Mouse (Mus musculus) limb, embryonic 14.5 days (tissue): ENCODE measurements around the gene Rad51c. TPM values are rescaled to one million over a fixed set of nuclear protein-coding genes. Genes with fewer than 3 reads are reported as not detected.
"Not testable (repeated sequence)": the region's sequence is repeated elsewhere in the genome, so short reads cannot be mapped to it uniquely, and the experiment has no call there.

Source experiments
- ATAC-seq: fragments of 200-750 bp; cut with Nextera tagmentation; 2 replicates; pipeline ENCODE4 v1.8.0; 2017; ENCODE audit warnings: low read depth, moderate number of reproducible peaks, moderate TSS enrichment; ENCODE audit not compliant: low FRiP score
- DNase-seq: peaks from one replicate; pipeline ENCODE4 v3.0.0-alpha.2; 2015; ENCODE audit warnings: low spot score
- H3K27ac ChIP-seq: fragments of 300-500 bp; sonication (generic); replicated peaks from 2 replicates; pipeline ENCODE4 v1.5.1; 2014; ENCODE audit warnings: low read depth, mild to moderate bottlenecking, low read length, moderate library complexity, mixed read lengths
- H3K27me3 ChIP-seq: fragments of 300-500 bp; sonication (generic); 2 replicates; pipeline ENCODE4 v1.6.1; 2014; ENCODE audit warnings: low read length, mixed read lengths; ENCODE audit not compliant: control insufficient read depth, insufficient read depth
- H3K36me3 ChIP-seq: fragments of 300-500 bp; sonication (generic); 2 replicates; pipeline ENCODE4 v1.6.1; 2014; ENCODE audit warnings: mild to moderate bottlenecking, low read length, moderate library complexity, mixed read lengths; ENCODE audit not compliant: control insufficient read depth, insufficient read depth
- H3K4me1 ChIP-seq: fragments of 300-500 bp; sonication (generic); 2 replicates; pipeline ENCODE4 v1.6.1; 2014; ENCODE audit warnings: antibody characterized with exemption, low read length, mixed read lengths; ENCODE audit not compliant: control insufficient read depth, insufficient read depth
- H3K4me2 ChIP-seq: fragments of 300-500 bp; sonication (generic); replicated peaks from 2 replicates; pipeline ENCODE4 v1.6.1; 2014; ENCODE audit warnings: low read depth, mild to moderate bottlenecking, low read length, moderate library complexity; ENCODE audit not compliant: severe bottlenecking
- H3K4me3 ChIP-seq: fragments of 300-500 bp; sonication (generic); replicated peaks from 2 replicates; pipeline ENCODE4 v1.5.1; 2014; ENCODE audit warnings: low read length
- H3K9ac ChIP-seq: fragments of 300-500 bp; sonication (generic); 2 replicates; pipeline ENCODE4 v1.6.1; 2014; ENCODE audit warnings: mild to moderate bottlenecking, low read depth, low read length, moderate library complexity; ENCODE audit not compliant: severe bottlenecking
- H3K9me3 ChIP-seq: fragments of 300-500 bp; sonication (generic); 2 replicates; pipeline ENCODE4 v1.6.1; 2016; ENCODE audit warnings: low read length; ENCODE audit not compliant: control insufficient read depth
- POLR2A ChIP-seq: fragments of 200-500 bp; IDR thresholded peaks from 2 replicates; pipeline ENCODE4 v1.8.0; 2012; ENCODE audit warnings: inconsistent platforms, mild to moderate bottlenecking, moderate library complexity, borderline replicate concordance; ENCODE audit not compliant: insufficient read depth, insufficient read length; ENCODE audit errors: extremely low read depth
- WGBS: fragments of 180-500 bp; shearing (Covaris S2); extraction: QIAGEN DNeasy Blood & Tissue Kit; methylation state at CpG from one replicate; pipeline ENCODE4 v1.1.7; 2014; 5-methylcytosine and 5-hydroxymethylcytosine counted together
- polyA plus RNA-seq, 2 experiments: library from polyadenylated mRNA; depleted of rRNA in 1 of 2; stranded (reverse) in 1 of 2; unstranded in 1 of 2; fragments of >200 nt; fragmentation: Nextera tagmentation in 1 of 2; extraction: Ambion mirVana in 1 of 2; gene quantifications; 2 replicates each; pipeline versions ENCODE4 v1.2.1 to v1.2.3; 2012 to 2014

The Rad51c gene
- polyA plus RNA-seq, 2 experiments: 8.0 to 9.8 TPM

DNA sequence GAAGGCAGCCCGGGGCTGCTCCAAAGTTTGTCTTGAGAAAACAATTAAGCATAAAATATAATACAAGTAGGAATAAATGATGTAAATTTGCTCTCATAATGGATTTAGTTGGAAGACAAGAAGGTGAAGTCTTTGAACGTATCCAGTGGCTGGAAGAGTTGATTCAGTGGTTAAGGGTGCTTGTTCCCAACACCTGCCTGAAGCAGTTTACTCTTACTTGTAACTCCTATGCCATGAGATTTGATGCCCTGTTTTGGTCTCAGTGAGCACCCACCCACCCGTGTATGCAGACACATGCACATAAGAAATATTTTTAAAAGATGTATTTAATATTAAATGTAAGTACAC is 44.4 kb upstream of the Rad51c start:
- no peaks in the 10 kb centered on the region for H3K27me3 ChIP-seq
- no peak overlapping the region for H3K9ac ChIP-seq
- H3K9me3 ChIP-seq: no peaks in the 10 kb centered on the region
- peak overlapping the region; percentile 55; the same call in 1 of the 2 replicates for H3K27ac ChIP-seq
- ATAC-seq (no peak), DNase-seq (no peak)
- TF ChIP-seq POLR2A: no peak
- 10% methylated on average over 3 of the region's 3 CpGs for WGBS
- H3K4me3 ChIP-seq: no peak overlapping the region
- no peak overlapping the region for H3K4me2 ChIP-seq
- H3K36me3 ChIP-seq: no peaks in the 10 kb centered on the region
- no peaks in the 10 kb centered on the region for H3K4me1 ChIP-seq

DNA sequence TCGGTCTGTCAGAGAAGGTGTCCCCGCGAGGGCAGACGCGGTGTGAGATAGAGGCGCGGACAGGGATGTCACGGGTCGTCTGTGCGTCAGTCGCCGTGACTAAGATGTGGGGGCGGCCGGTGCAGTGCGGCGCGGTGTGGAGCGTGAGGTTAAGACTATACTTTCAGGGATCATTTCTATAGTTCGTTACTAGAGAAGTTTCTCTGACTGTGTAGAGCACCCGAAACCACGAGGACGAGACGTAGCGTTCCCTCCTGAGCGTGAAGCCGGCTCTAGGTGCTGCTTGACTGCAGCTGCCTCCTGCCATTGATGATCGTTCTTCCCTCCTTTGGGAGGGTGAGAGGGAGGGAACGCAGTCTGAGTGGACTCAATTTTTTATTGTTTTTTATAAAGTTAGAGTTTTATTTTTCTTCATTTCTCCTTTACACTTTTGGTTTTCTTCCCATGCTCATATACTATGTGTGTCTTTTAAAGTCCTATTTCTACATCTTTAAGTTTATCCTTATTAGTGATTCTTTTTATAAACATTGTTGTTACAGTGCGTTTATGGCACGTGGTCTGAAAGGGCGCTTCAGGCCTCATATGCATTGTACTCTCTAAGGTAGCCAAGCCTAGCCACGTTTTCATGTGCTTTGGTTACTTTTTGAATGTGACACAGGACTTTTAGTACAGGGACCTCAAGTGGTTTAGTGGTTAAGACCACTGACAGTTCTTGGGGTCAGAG is 43.9 kb upstream of the Rad51c start:
- H3K27me3 ChIP-seq, H3K36me3 ChIP-seq, H3K9ac ChIP-seq, H3K4me1 ChIP-seq, H3K9me3 ChIP-seq, H3K4me3 ChIP-seq: not testable (repeated sequence)
- Histone ChIP-seq H3K27ac (peak overlapping the region; percentile 55; the same call in 1 of the 2 replicates), H3K4me2 (peak overlapping the region; percentile 55; the same call in 1 of the 2 replicates)
- TF ChIP-seq POLR2A: peak; percentile 22; the same call in 1 of the 2 replicates
- ATAC-seq: peak; percentile 94
- 0% methylated on average over 5 of the region's 32 CpGs for WGBS
- peak; percentile 89 for DNase-seq

DNA sequence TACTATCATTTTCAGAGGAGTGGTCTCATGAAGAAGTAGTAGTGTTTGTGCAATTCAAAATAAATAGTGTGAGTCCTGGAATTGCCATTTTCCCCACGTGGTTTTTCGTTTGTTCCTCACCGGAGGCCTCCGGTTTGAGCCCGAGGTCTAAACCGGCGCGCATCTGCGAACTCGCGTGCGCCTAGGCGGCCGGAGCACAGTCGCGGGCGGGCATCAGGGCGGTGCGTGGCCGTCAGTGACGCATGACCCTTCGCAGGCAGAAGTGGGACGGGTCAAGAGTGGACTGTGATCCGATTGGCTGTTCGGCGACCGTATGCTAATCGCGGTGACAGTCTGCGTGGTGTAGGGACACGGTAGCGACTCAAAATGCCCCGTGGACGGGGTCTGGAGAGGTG is 43.3 kb upstream of the Rad51c start:
- DNase-seq: peak; percentile 54
- Histone ChIP-seq H3K9ac (peak overlapping the region; percentile 3; the same call in 1 of the 2 replicates), H3K4me3 (peak overlapping the region; percentile 35), H3K27ac (peak overlapping the region; percentile 67), H3K4me2 (peak overlapping the region; percentile 55)
- WGBS: 0% methylated on average over 28 of the region's 34 CpGs
- H3K36me3 ChIP-seq, H3K9me3 ChIP-seq, H3K27me3 ChIP-seq, H3K4me1 ChIP-seq: not testable (repeated sequence)
- ATAC-seq: peak; percentile 89

DNA sequence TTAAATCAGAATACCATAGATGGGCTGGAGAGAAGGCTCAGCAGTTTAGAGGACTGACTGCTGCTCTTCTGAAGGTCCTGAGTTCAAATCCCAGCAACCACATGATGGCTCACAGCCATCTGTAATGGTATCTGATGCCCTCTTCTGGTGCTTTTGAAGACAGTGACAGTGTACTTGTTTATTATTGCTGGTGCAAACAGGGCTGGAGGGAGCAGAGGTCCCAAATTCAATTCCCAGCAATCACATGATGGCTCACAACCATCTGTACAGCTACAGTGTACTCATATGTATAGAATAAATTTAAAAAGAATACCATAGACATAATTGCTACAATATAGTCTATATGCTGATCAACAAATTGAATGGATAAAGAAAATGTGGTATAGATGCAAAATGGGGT is 42.7 kb upstream of the Rad51c start:
- Histone ChIP-seq H3K4me3 (no peak overlapping the region), H3K9me3 (no peaks in the 10 kb centered on the region), H3K4me2 (no peak overlapping the region), H3K27me3 (no peaks in the 10 kb centered on the region), H3K9ac (no peak overlapping the region), H3K27ac (no peak overlapping the region), H3K36me3 (no peaks in the 10 kb centered on the region), H3K4me1 (no peaks in the 10 kb centered on the region)
- ATAC-seq: no peak
- TF ChIP-seq POLR2A: no peak
- no peak for DNase-seq

DNA sequence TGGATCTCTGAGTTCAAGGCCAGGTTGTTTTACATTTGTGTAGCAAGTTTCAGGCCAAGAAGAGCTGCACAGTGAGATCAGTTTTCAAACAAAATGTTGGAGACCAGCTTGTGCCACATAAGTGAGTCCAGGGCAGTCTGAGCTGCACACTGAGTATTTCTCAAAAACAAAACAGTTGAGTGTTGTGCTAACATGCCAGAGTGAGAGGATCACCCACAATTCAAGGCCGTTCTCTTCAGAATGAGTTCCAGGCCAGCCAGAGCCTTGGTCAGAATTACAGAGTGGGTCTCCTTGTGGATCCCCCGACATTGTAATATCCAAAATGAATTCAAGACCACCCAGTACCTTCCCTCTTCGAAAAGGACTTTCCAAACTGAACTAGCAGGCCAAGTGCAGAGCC is 41.4 kb upstream of the Rad51c start:
- no peak for TF ChIP-seq POLR2A
- 89% methylated on average over 3 of the region's 3 CpGs for WGBS
- Histone ChIP-seq H3K9ac (no peak overlapping the region), H3K4me1 (no peaks in the 10 kb centered on the region), H3K27me3 (no peaks in the 10 kb centered on the region), H3K9me3 (no peaks in the 10 kb centered on the region), H3K36me3 (no peaks in the 10 kb centered on the region), H3K4me3 (no peak overlapping the region), H3K27ac (no peak overlapping the region), H3K4me2 (no peak overlapping the region)
- no peak for DNase-seq
- ATAC-seq: no peak

DNA sequence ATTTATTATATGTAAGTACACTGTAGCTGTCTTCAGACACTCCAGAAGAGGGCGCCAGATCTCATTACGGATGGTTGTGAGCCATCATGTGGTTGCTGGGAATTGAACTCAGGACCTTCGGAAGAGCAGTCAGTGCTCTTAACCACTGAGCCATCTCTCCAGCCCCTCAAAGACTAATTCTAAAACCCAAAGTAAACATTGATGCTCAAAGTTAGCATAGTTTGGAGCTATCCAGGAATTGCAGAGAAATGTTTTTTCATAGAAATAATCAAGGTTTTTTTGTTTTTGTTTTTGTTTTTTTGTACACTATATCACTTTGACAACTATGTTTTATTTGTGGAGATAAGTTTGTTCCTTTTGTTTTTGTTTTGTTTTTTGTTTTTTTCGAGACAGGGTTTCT is 40.8 kb upstream of the Rad51c start:
- not testable (repeated sequence) for H3K9ac ChIP-seq, H3K4me2 ChIP-seq, ATAC-seq, H3K4me3 ChIP-seq, H3K4me1 ChIP-seq, H3K27ac ChIP-seq, DNase-seq, H3K9me3 ChIP-seq, H3K36me3 ChIP-seq, H3K27me3 ChIP-seq
- WGBS: 94% methylated on average over 2 of the region's 4 CpGs
